Mouse (Mus musculus): ENCODE measurements around the gene Ddx25.
A peak's percentile ranks its signal among the peaks of the same experiment; 100 is the strongest.

DNA sequence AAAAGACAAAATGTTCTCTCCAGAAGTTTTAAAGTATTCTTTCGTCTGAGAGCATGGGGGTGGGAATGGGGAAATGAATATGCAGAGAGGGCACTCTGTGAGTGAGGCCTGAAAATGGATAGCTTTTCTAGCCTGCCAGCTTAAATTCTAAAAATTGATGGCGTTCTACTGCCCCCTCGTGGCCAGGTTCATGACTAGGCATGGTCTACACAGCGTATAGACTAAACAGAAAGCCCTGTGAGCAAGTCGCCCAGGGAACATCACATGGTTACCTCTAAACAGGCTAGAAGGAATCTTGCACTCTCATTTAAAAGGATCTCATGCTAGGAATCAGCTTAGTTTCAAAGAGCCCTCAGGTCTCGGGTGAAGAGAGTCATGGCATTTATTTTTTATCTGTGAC, 16.8 kb downstream of the Ddx25 start:
- TF ChIP-seq CTCF (IDR thresholded peaks at IDR 0.05; ENCODE audit: low read depth, low read length) (peak; percentile 67), POLR2A (IDR thresholded peaks at IDR 0.05; ENCODE audit: extremely low read depth, insufficient read depth, low read length) (no peak)

Measured in liver, adult 2 months (tissue).